Mouse (Mus musculus) erythroblast, embryonic 14.5 days (primary cell): ENCODE data around the gene Tmc6. TPM values are rescaled to one million over a fixed set of nuclear protein-coding genes. Genes with fewer than 3 reads are reported as not detected.
"Not testable (repeated sequence)": the region's sequence is repeated elsewhere in the genome, so short reads cannot be mapped to it uniquely, and the experiment has no call there.

Experiments
- H3K27me3 ChIP-seq: 2 replicates; pipeline ENCODE4 v1.6.1; 2012; ENCODE audit warnings: inconsistent platforms; ENCODE audit not compliant: control insufficient read depth
- H3K36me3 ChIP-seq: 2 replicates; pipeline ENCODE4 v1.6.1; 2012; ENCODE audit warnings: mild to moderate bottlenecking, inconsistent platforms; ENCODE audit not compliant: control insufficient read depth
- H3K4me1 ChIP-seq: 2 replicates; pipeline ENCODE4 v1.6.1; 2012; ENCODE audit warnings: inconsistent platforms; ENCODE audit not compliant: control insufficient read depth
- H3K4me3 ChIP-seq: replicated peaks from 2 replicates; pipeline ENCODE3; 2012; ENCODE audit warnings: moderate library complexity, mild to moderate bottlenecking, inconsistent platforms
- H3K9me3 ChIP-seq: 2 replicates; pipeline ENCODE4 v1.6.1; 2012; ENCODE audit warnings: low read length, inconsistent platforms, mixed read lengths; ENCODE audit not compliant: control insufficient read depth
- GATA1 ChIP-seq: IDR thresholded peaks from 2 replicates; pipeline ENCODE4 v1.6.1; 2012; ENCODE audit warnings: low read length, inconsistent platforms, mixed read lengths
- TAL1 ChIP-seq: IDR thresholded peaks from 3 replicates; pipeline ENCODE4 v1.6.1; 2012; ENCODE audit warnings: low read length, inconsistent platforms, mixed read lengths
- polyA plus RNA-seq: library from polyadenylated mRNA; stranded (reverse); fragments of >175 nt; gene quantifications from 2 replicates; pipeline ENCODE4 v1.2.3, GENCODE M21; 2012

The Tmc6 gene
- polyA plus RNA-seq, 1 experiment: 61.5 TPM

DNA sequence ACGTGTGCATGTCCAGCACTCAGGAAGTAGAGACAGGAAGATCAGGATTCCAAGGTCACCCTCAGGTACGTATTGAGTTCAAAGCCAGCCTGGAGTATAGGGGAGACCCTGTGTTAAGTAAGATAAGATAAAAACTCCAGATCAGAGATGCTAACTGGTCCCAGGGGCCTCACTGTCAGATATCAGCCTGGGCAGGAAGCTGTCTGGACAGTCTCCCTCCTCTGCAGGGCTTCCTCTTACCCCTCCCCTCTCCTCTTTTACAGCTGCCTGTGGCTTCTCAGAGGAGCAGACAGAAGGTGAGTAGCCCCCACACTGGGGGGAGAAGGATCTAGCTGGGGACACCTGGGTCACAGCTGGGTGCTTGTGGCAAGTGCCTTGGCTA is 16.2 kb upstream of the Tmc6 start:
- peak overlapping the region; percentile 74 for H3K4me3 ChIP-seq
- H3K27me3 ChIP-seq: no peaks in the 10 kb centered on the region
- H3K4me1 ChIP-seq: peaks cover 88% of the 10 kb centered on the region
- no peaks in the 10 kb centered on the region for H3K9me3 ChIP-seq
- no peak for TF ChIP-seq GATA1
- no peak for TF ChIP-seq TAL1
- H3K36me3 ChIP-seq: peaks cover 77% of the 10 kb centered on the region

DNA sequence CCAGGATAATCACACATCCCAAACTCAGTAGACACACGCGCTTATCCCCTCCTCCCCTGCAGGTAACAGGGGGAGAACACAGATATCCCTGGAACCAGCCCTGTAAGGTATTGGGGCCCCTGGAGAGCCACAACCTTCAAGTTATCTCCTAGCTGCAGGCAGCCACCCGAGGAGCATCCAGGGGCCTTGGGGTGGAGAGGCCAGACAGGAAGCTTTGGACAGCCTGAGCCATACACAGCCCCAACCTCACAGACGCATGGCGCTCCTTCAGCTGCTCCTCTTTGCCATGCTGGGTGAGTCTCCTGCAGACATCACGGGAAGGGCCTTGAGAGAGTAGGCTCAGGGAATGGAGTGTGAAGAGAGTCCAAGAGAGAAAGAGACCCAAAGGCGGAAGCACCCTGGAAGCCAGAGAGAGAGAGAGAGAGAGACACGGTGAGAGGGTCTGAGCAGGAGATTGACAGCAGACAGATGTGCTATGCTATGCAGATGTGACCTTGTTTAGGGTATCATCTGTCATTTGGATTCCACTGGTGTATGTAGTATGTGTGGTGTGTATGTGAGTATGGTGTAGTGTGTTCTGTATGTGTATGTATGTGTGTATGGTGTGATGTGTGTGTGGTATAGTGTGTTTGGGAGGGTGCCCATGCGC is 15.6 kb upstream of the Tmc6 start, which contains the start of gene 6030468B19Rik:
Gene 6030468B19Rik, plus strand, starts transcription at position 150 of the 649 bp plus-strand sequence.
- Histone ChIP-seq H3K9me3 (no peaks in the 10 kb centered on the region), H3K4me3 (peak within 1 kb of the TSS; percentile 74), H3K27me3 (no peaks in the 10 kb centered on the region), H3K36me3 (peaks cover 76% of the 10 kb centered on the region), H3K4me1 (peaks cover 88% of the 10 kb centered on the region)
- TF ChIP-seq GATA1 (peak; percentile 79), TAL1 (peak; percentile 97)

- H3K27me3 ChIP-seq: no peaks in the 10 kb centered on the region
- peaks cover 88% of the 10 kb centered on the region for H3K4me1 ChIP-seq
- peak overlapping the region; percentile 74 for H3K4me3 ChIP-seq
- no peak for TF ChIP-seq GATA1
- no peak for TF ChIP-seq TAL1
- no peaks in the 10 kb centered on the region for H3K9me3 ChIP-seq
- peaks cover 76% of the 10 kb centered on the region for H3K36me3 ChIP-seq
Observed at GRCm38 (mm10) chr11:117796954-117797353, 15.0 kb upstream of the Tmc6 start.

GRCm38 (mm10) chr11:117794035-117794551 is 12.1 kb upstream of the Tmc6 start:
- H3K27me3 ChIP-seq: no peaks in the 10 kb centered on the region
- no peak overlapping the region for H3K4me3 ChIP-seq
- peaks cover 74% of the 10 kb centered on the region for H3K36me3 ChIP-seq
- TF ChIP-seq TAL1 (no peak), GATA1 (no peak)
- peaks cover 84% of the 10 kb centered on the region for H3K4me1 ChIP-seq
- no peaks in the 10 kb centered on the region for H3K9me3 ChIP-seq

GRCm38 (mm10) chr11:117792281-117792888 is 10.4 kb upstream of the Tmc6 start:
- Histone ChIP-seq H3K36me3 (peaks cover 77% of the 10 kb centered on the region), H3K4me1 (peaks cover 82% of the 10 kb centered on the region), H3K9me3 (no peaks in the 10 kb centered on the region), H3K4me3 (peak overlapping the region; percentile 61), H3K27me3 (no peaks in the 10 kb centered on the region)
- TF ChIP-seq TAL1 (no peak), GATA1 (no peak)

DNA sequence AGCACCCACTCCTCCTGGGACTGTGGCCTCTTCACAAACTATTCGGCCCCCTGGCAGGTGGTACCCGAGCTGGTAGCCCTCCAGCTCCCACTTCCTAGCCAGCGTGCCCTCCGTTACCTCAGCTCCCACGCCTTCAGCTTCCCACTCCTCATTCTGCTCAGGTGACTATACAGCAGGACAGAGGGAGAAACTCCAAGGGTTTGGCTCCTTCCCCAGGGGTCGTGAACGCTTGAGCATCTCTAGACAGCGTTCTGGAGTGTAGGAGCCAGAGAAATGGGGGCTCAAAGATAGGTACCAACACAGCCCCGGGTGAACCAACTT is 9.4 kb upstream of the Tmc6 start:
- Histone ChIP-seq H3K27me3 (no peaks in the 10 kb centered on the region), H3K9me3 (no peaks in the 10 kb centered on the region), H3K4me1 (peaks cover 81% of the 10 kb centered on the region), H3K36me3 (peaks cover 86% of the 10 kb centered on the region), H3K4me3 (peak overlapping the region; percentile 61)
- no peak for TF ChIP-seq TAL1
- no peak for TF ChIP-seq GATA1

GRCm38 (mm10) chr11:117790703-117791440 is 8.9 kb upstream of the Tmc6 start:
- Histone ChIP-seq H3K9me3 (no peaks in the 10 kb centered on the region), H3K4me3 (peak overlapping the region; percentile 61), H3K4me1 (peaks cover 79% of the 10 kb centered on the region), H3K27me3 (no peaks in the 10 kb centered on the region), H3K36me3 (peaks cover 87% of the 10 kb centered on the region)
- TF ChIP-seq GATA1: no peak
- TF ChIP-seq TAL1: no peak

DNA sequence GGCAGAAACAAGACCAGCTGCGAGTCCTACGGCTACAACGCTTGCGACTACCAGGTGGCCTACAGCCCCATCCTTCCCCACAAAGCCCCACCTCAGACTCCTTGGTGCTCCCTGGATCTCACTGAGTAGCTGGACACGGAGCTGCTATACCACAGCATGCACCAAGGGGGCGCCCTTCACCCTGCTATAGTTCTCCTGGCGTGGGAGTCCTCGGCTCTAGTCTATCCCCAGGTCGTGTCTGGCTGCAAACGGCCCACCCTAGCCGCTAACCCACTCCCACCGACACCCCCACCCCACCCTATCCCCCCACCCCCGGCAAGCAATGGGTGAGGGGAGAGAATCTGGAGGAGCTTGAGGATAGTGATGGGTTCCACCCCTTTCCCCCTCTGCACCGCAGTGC is 8.3 kb upstream of the Tmc6 start:
- Histone ChIP-seq H3K27me3 (no peaks in the 10 kb centered on the region), H3K4me1 (peaks cover 80% of the 10 kb centered on the region), H3K9me3 (no peaks in the 10 kb centered on the region), H3K36me3 (peaks cover 90% of the 10 kb centered on the region), H3K4me3 (peak overlapping the region; percentile 61)
- no peak for TF ChIP-seq TAL1
- no peak for TF ChIP-seq GATA1

DNA sequence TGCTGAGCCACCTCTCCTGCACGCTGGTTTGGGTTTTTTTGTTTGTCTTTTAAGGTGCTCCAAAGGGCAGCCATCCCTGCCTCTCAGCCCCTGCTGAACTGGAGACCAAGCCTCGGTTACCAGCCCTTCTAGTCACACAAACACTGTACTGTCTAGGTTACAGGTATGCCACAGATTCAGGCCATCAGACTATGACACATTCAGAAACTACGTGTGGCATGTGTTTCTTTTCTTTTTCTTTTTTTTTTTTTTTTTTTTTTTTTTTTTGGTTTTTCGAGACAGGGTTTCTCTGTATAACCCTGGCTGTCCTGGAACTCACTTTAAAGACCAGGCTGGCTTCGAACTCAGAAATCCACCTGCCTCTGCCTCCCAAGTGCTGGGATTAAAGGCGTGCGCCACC is 6.5 kb upstream of the Tmc6 start:
- peaks cover 82% of the 10 kb centered on the region for H3K4me1 ChIP-seq
- not testable (repeated sequence) for H3K4me3 ChIP-seq, H3K27me3 ChIP-seq, H3K9me3 ChIP-seq
- TF ChIP-seq TAL1: peak; percentile 33; the same call in 1 of the 3 replicates
- peaks cover 97% of the 10 kb centered on the region for H3K36me3 ChIP-seq
